ENCODE assay signal across 8 mouse cellular contexts in genomic region chr14:31128826-31129219, GRCm38 (mm10). TPM values are rescaled to one million over a fixed set of nuclear protein-coding genes. Genes with fewer than 3 reads are reported as not detected.
DNase-seq lines count a peak whose midpoint lies in the region; ATAC-seq and TF ChIP-seq lines count a peak whose summit lies in the region.

Smim4 (minus strand) TSS chr14:31128956.

- peaks cover 58% of the 10 kb centered on the region for H3K4me1 ChIP-seq in heart, embryonic 12.5 days (replicated peaks)
- H3K4me1 ChIP-seq in kidney, postnatal 0 days (replicated peaks; ENCODE audit: insufficient read depth, low read length) = peaks cover 30% of the 10 kb centered on the region
- peaks cover 52% of the 10 kb centered on the region for H3K4me1 ChIP-seq in liver, embryonic 11.5 days (replicated peaks; ENCODE audit: control insufficient read depth, insufficient read depth, low read length)
- H3K4me1 ChIP-seq in stomach, embryonic 14.5 days (ENCODE audit: control insufficient read depth, insufficient read depth, low read length) = peaks cover 35% of the 10 kb centered on the region

- peak within 1 kb of the TSS; percentile 69 for H3K4me2 ChIP-seq in heart, embryonic 12.5 days
- peak within 1 kb of the TSS; percentile 78 for H3K4me2 ChIP-seq in kidney, postnatal 0 days (ENCODE audit: low read length)
- H3K4me2 ChIP-seq in liver, embryonic 11.5 days = peak within 1 kb of the TSS; percentile 90
- H3K4me2 ChIP-seq in stomach, embryonic 14.5 days (replicated peaks; ENCODE audit: low read depth, low read length) = peak within 1 kb of the TSS; percentile 85

- peak within 1 kb of the TSS; percentile 93 for H3K9ac ChIP-seq in heart, embryonic 12.5 days
- H3K9ac ChIP-seq in kidney, postnatal 0 days (ENCODE audit: low read depth, low read length) = peak within 1 kb of the TSS; percentile 75
- H3K9ac ChIP-seq in liver, embryonic 11.5 days (ENCODE audit: low read depth, low read length) = peak within 1 kb of the TSS; percentile 92
- peak within 1 kb of the TSS; percentile 52 for H3K9ac ChIP-seq in stomach, embryonic 14.5 days (replicated peaks; ENCODE audit: low read depth, low read length)

- no peaks in the 10 kb centered on the region for H3K9me3 ChIP-seq in heart, embryonic 12.5 days (replicated peaks)
- H3K9me3 ChIP-seq in kidney, postnatal 0 days (replicated peaks; ENCODE audit: low read length) = no peaks in the 10 kb centered on the region
- no peaks in the 10 kb centered on the region for H3K9me3 ChIP-seq in liver, embryonic 11.5 days (ENCODE audit: control insufficient read depth, low read length)
- no peaks in the 10 kb centered on the region for H3K9me3 ChIP-seq in stomach, embryonic 14.5 days (ENCODE audit: control insufficient read depth, low read depth, low read length)

- under 1% methylated on average over 33 of the region's 33 CpGs for WGBS in heart, embryonic 12.5 days
- under 1% methylated on average over 33 of the region's 33 CpGs for WGBS in kidney, postnatal 0 days
- WGBS in liver, embryonic 11.5 days = under 1% methylated on average over 33 of the region's 33 CpGs
- under 1% methylated on average over 33 of the region's 33 CpGs for WGBS in stomach, embryonic 14.5 days

- H3K27me3 ChIP-seq in heart, embryonic 12.5 days (replicated peaks) = no peaks in the 10 kb centered on the region
- no peaks in the 10 kb centered on the region for H3K27me3 ChIP-seq in kidney, postnatal 0 days (ENCODE audit: insufficient read depth, low read length)
- H3K27me3 ChIP-seq in liver, embryonic 11.5 days (replicated peaks; ENCODE audit: control insufficient read depth, insufficient read depth, low read length) = no peaks in the 10 kb centered on the region
- H3K27me3 ChIP-seq in stomach, embryonic 14.5 days (ENCODE audit: control insufficient read depth, insufficient read depth, low read length) = no peaks in the 10 kb centered on the region

- H3K4me3 ChIP-seq in heart, embryonic 12.5 days = peak within 1 kb of the TSS; percentile 64
- H3K4me3 ChIP-seq in kidney, postnatal 0 days (replicated peaks; ENCODE audit: low read depth, low read length) = peak within 1 kb of the TSS; percentile 57
- H3K4me3 ChIP-seq in liver, embryonic 11.5 days (ENCODE audit: low read depth, low read length) = peak within 1 kb of the TSS; percentile 86
- H3K4me3 ChIP-seq in stomach, embryonic 14.5 days (ENCODE audit: low read depth, low read length) = peak within 1 kb of the TSS; percentile 66

- H3K27ac ChIP-seq in heart, embryonic 12.5 days (ENCODE audit: poor library complexity, severe bottlenecking) = peak within 1 kb of the TSS; percentile 94
- H3K27ac ChIP-seq in kidney, postnatal 0 days = peak within 1 kb of the TSS; percentile 88
- peak within 1 kb of the TSS; percentile 82 for H3K27ac ChIP-seq in liver, embryonic 11.5 days (ENCODE audit: low read depth, low read length)
- peak within 1 kb of the TSS; percentile 87; the same call in 1 of the 2 replicates for H3K27ac ChIP-seq in stomach, embryonic 14.5 days (ENCODE audit: low read length)

- DNase-seq in CD4-positive helper T cell, adult 2 months (ENCODE audit: low read depth, low spot score) = peak; percentile 99
- DNase-seq in brain, embryonic 18.5 days (ENCODE audit: low read depth, low spot score) = peak; percentile 98
- peak; percentile 100 for DNase-seq in kidney, postnatal 0 days (ENCODE audit: low spot score)
- peak; percentile 95 for DNase-seq in liver, embryonic 11.5 days (ENCODE audit: low spot score)
- DNase-seq in naive thymus-derived CD4-positive, alpha-beta T cell, adult 2 months (ENCODE audit: low read depth) = peak; percentile 99

- peak; percentile 88 for ATAC-seq in erythroid progenitor cell, adult 5-6 weeks (replicated peaks; ENCODE audit: low FRiP score, poor library complexity, severe bottlenecking)
- peak; percentile 93 for ATAC-seq in heart, embryonic 12.5 days (ENCODE audit: insufficient number of reproducible peaks, low FRiP score)
- ATAC-seq in kidney, postnatal 0 days (replicated peaks; ENCODE audit: low FRiP score, low read depth) = peak; percentile 95
- ATAC-seq in liver, embryonic 11.5 days (replicated peaks; ENCODE audit: low FRiP score) = peak; percentile 90
- ATAC-seq in stomach, embryonic 14.5 days (ENCODE audit: insufficient number of reproducible peaks, insufficient read depth, low FRiP score, low read depth) = peak; percentile 95

- TF ChIP-seq CTCF in kidney, postnatal 0 days (IDR thresholded peaks at IDR 0.05; ENCODE audit: low read depth) = peak; percentile 69

- H3K36me3 ChIP-seq in heart, embryonic 12.5 days = peaks cover 14% of the 10 kb centered on the region
- no peaks in the 10 kb centered on the region for H3K36me3 ChIP-seq in kidney, postnatal 0 days (ENCODE audit: insufficient read depth, low read length)
- H3K36me3 ChIP-seq in liver, embryonic 11.5 days (ENCODE audit: control insufficient read depth, insufficient read depth, low read length) = peaks cover 8% of the 10 kb centered on the region
- no peaks in the 10 kb centered on the region for H3K36me3 ChIP-seq in stomach, embryonic 14.5 days (ENCODE audit: control insufficient read depth, insufficient read depth, low read length)

RNA-seq across cellular contexts. Expression of gene Smim4, which starts in this region (rescaled TPM):
- total RNA-seq in erythroid progenitor cell, adult 5-6 weeks (2015; ENCODE audit: low replicate concordance) = 20.2 and 35.2 TPM in 2 replicates
- 11.2 and 15.3 TPM in 2 replicates for total RNA-seq in erythroid progenitor cell, adult 5-6 weeks (2017; ENCODE audit: low replicate concordance)
- polyA plus RNA-seq in heart, embryonic 12.5 days (2016; fragmentation: Nextera tagmentation; extraction: Ambion mirVana) = 62.6 and 68.6 TPM in 2 replicates
- polyA plus RNA-seq in kidney, postnatal 0 days (2015; fragmentation: Nextera tagmentation; extraction: Ambion mirVana) = 210 and 212 TPM in 2 replicates
- 90.3 and 107 TPM in 2 replicates for polyA plus RNA-seq in liver, embryonic 11.5 days (2014; fragmentation: Nextera tagmentation; extraction: Ambion mirVana)
- 65.0 and 80.1 TPM in 2 replicates for polyA plus RNA-seq in stomach, embryonic 14.5 days (2014; fragmentation: Nextera tagmentation; extraction: Ambion mirVana)

Comparison
In these comparisons a context has a peak if more than half of its experiments do, and no peak if none do; other contexts are left out.
1. Peak in every context shown above with its lines: DNase-seq, ATAC-seq, H3K4me3 ChIP-seq and H3K27ac ChIP-seq.